Mouse (Mus musculus) urinary bladder, postnatal 25 days (tissue): ENCODE results near the gene Kansl3.

Source experiments
- DNase-seq: peaks from one replicate; pipeline ENCODE4 v3.0.0; 2022; ENCODE audit warnings: low spot score

The Kansl3 gene

DNA sequence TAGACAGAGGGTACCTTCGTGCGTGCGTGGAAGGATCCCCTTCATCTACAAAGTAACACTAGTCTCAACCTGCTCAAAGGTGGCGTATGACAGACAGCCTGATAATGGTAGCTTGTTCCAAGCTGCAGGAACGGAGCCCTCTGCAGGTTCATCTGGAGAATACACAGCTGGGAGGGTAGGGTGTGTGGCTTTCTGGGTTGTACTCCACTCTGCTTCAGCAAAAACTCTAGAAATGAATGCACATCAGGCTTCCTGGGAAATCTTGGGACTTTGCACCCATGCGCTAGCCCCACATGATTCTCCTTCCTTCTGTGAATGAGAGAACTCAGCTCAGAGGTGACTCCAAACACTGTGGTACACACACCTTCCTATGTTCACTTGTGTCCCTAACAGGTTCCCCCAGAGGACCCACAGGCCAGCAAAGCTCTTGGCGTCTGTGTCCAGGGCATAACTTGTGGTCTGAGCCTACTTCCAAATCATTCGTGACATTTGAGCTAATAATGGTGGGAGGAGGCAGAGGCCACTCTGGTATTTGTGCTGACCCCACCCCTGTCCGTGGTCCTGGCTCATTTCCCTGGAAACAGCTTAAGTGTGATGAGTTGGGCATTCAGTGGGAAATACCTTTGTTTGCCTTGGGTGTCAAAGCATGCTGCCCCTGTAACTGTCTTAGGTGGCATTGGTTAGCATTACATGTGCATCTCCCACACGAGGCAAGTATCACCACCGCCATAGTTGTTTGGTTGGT is 47.0 kb downstream of the Kansl3 start:
- no peak for DNase-seq

GRCm38 (mm10) chr1:36321164-36321563 is 47.8 kb downstream of the Kansl3 start:
- DNase-seq, result no peak

DNA sequence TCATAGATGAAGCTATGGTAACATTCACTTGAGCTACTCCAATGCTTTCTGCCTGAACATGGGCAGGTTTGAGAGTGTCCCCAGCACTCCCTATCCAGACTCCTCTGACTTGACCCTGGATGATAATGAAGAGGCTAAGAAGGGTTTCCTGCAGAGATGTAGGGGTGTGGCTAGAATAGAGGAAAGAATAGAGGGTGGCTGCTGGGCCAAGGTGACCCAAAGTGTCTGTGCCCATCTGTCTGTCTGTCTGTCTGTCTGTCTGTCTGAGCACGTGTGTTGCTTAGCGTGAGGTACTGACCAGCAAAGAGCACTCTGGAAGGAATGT is 53.2 kb downstream of the Kansl3 start:
- DNase-seq, result no peak

DNA sequence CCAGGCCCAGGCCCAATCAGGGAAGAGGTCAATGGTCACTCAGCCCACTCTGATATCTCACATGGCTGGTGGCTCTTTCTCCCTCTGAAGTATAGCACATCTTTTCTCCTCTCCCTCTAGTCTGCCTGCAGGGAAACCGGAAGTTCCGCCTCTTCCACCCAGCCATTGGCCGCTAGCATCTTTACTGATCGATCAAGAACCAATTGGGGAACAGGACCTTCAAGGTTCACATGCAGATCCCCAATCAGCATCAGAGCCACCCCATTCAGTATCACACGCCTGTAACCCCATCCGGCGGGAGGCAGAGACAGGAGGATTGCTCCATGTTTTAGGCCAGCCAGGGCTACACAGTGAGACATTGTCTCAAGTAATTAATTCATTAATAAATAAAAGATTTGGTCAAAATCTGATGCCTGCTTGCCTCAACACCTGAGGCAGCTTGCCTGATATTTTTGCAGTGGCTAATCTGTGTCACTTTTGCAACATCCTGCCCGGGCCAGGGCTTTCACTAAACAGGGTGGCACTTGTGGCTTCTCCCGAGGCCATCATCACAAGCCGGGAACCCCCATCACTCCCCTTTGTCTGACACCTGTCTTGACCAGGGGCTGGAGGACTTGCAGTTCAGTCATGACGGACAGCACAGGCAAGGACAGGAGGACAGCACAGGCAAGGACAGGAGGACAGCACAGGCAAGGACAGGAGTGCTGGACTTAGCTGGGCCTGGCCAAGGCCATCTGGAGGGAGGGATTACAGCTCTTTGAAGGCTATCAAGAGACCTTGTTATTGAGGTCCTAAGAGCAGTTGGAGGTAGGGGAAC is 53.8 kb downstream of the Kansl3 start:
- DNase-seq, result no peak

DNA sequence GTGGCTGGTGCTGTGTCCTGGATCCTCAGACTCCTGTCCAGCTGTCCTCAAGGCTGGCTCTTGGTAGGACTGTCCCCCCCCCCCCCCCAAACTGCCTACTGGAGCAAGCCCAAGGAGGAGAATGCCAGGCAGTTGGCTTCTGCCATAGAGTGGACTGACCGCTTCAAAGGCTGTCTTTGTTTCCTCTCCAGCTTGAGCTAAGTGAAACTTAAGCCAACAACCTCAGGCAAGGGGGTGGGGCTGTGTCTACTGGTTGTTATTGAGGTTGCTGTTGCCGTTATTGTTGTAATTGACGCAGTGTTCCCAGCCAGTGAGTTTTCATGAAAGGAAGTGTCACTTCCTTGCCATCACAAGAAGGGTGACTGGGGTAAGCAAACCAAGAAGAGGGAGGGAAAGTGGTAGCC is 59.5 kb downstream of the Kansl3 start:
- DNase-seq, result no peak

DNA sequence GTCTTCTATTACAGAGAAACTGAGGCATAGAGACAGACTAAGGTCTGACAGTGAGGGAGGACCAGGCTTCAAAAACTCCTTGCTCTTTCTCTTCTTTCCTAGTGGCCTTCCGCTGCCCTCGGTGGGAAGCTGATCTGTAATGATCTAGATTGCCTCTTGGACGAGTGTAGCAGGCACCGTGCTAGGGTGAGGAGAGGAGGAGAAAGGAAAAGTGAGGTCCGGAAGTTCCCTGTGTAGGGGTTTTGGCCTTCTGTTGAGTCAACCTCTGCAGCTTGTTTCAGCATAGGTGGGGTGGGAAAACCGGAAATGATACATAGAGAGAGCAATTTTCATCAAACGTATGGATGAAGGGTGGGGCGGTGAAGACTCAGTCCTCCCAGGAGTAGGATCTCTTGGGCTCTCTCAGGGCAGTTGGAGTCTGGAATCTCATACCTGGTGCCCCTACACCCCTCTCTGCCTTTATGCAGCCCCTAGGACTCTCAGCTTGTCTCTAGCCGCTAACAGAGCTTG is 60.0 kb downstream of the Kansl3 start:
- no peak for DNase-seq

GRCm38 (mm10) chr1:36308451-36308901 is 60.5 kb downstream of the Kansl3 start:
- DNase-seq, result no peak

DNA sequence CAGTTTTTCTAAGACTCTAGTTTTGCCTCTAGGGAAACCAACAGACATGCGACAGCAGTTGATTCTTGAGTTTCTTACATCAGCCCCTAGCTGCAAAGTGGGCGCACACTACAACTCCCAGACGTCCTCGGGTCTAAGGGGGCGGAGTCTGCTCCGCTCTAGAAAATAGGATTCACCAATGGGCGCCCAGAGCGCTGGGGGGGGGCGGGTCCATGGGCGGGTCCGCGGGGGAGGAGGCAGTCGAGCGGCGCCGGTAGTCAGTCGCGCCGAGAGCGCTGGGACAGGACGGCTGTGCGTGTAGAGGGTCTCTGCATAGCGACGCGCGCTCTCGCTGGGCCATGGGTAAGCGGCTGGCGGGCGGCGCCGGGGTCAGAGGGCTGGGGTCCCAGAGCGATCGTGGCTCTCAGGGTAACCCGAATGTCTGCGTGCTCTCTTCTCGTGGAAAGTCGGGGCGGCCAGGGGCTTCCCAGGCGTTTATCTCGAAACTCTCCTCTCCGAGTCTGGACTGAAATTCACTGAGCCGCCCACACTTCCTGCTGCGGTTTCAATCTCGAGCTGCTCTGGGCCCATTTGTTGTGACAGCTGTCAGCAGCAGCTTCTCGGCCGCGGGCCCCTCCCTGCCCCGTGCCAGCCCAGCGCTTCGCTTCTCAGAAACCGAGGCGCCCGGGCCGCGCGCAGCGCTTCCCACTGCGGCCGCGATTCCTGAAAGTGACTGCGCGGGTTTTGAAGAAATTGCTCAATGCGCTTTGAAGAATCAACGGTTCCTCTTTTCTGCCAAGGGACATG is 61.3 kb downstream of the Kansl3 start, which contains the start of gene Arid5a:
Gene Arid5a (plus strand): TSS at position 239 of the 786 bp plus-strand sequence.
- peak; percentile 73 for DNase-seq

DNA sequence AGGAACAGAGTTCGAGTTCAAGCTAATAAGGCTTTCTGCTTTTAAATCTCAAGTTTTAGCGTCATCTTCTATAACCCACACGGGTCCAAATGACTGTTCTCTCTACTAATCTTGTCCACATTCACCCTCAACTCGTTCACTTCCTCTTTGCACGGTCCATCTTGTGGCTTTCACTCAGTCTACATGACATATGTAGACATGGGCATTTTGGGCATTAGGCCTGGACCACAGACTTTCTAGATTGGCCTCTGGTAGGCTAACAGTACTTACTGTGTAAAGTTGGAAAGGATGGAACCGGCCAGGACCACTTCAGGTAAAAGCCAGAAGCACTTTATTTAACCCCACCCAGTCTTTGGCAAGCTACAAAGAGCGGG is 61.9 kb downstream of the Kansl3 start:
- no peak for DNase-seq

GRCm38 (mm10) chr1:36306120-36306519 is 62.9 kb downstream of the Kansl3 start:
- DNase-seq, result no peak

DNA sequence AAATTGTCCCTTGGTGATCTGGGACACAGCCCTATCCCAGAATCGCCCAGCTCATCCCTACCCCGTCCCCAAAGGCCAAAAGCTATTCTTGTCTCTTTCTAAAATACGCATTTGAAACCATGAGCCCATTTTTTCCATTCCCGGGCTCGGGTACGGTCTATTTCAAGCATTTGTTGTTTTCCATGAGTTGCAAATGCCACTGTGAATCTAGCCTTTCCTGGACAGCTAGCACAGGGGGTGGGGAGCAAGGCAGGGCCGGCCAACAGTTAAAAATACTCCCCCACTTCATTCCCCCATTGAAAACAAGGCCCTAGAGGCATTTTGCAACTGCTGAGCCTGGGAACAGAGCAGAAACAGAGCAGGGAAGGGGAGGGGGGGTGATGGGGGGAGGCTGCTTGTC is 64.2 kb downstream of the Kansl3 start:
- DNase-seq, result no peak

DNA sequence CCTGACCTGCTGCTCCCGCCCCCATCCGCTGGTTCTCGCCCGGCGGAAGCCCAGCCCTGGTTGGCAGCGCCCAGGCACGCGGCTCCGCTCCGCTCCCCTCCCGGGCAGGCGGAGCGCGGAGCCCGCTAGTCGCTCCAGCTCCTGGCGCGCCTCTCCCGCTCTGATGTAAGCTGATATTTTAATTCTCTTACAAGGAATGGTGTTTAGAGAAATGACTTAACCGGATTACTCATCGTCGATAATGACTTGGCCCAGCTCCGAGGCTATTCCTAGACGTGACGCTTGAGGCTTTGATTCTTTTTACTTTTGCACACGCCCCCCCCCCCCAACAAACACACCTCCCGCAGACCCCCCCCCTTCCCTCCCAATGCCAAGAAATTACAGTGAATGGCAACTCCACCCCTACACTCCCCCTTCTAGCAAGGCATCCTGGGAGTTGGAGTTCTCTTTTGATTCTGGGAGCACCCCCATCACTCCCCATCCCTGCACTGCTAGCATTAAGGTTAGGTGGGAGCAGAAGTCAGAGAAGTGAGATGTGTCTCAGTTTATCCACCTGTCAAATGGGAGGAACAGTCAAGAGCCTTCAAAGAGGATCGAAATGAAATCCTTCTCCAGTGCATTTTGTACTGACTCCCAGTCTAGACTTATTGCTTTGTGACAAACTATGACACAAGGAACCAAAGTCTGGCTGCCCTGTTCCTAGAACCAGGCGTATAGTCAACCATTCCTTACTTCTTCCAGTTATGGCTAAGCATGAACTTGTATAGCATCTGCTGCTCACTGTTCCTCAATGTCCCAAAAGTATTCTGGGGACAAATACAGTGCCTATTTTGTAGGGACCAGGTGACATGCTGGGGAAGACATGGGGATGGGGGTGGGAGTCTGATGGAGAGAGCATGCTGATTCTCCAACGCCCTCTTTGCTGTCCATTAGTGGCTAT is 65.3 kb downstream of the Kansl3 start:
- DNase-seq, result peak; percentile 63

- no peak for DNase-seq
Measured at GRCm38 (mm10) chr1:36302957-36303356, 66.0 kb downstream of the Kansl3 start.

- no peak for DNase-seq
Measured at GRCm38 (mm10) chr1:36302273-36302672, 66.7 kb downstream of the Kansl3 start.

GRCm38 (mm10) chr1:36300486-36300885 is 68.5 kb downstream of the Kansl3 start:
- DNase-seq, result no peak

DNA sequence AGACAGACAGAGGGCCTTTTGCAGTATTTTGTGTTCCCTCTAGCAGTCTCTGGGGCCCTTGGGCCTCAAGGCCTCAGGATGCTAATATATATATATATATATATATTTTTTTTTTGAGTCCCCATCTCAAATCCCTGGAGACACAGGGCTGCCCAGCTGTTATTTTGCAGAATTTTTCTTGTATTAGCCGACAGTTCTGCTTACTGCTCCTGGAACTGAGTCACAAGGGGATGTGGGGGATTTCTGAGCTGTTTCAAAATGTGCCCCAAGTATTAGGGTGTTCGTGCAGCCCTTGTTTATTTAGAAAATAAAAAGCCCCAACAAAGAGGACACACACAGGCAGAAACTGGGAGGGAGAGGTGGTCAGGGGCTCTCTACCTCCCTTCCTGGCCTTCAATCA is 69.3 kb downstream of the Kansl3 start:
- no peak for DNase-seq

DNA sequence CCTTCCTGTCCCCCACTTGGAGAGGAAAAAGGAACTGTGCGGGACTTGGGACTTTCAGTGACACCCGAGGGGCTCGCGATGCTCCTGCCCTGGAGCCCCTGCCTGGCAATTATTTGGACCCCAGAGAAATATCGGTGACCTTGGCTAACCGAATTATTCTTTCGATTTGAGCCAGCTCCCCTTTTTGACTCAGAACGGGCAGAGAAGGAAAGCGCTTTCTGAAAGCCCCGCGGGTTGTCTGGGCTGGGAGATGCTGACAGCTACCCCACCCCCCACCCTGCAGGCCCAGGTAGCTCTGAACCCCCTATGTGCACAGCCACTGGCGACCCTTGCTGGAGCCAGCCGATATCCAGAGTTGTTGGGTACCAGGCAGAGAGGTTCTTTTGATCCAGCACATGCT is 69.9 kb downstream of the Kansl3 start:
- DNase-seq, result no peak

DNA sequence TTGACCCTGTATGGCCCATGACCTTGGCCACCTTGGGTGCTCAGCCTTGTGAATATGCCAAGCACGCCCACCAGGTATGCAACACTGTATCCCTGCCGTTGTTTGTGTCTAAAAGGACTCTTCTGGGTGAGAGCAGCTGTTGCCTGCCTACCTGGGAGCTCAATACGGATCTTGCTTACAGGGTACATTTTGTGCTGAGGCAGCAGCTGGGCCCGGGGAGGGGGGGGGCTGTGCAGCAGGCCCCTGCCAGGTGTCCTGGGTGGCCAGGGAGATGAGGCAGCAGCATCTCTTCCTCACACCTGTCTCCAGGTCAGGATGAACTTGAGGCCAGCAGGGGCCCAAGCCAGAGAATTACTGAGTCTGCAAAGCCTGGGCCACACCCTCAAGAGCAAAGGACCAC is 70.9 kb downstream of the Kansl3 start:
- DNase-seq, result no peak

DNA sequence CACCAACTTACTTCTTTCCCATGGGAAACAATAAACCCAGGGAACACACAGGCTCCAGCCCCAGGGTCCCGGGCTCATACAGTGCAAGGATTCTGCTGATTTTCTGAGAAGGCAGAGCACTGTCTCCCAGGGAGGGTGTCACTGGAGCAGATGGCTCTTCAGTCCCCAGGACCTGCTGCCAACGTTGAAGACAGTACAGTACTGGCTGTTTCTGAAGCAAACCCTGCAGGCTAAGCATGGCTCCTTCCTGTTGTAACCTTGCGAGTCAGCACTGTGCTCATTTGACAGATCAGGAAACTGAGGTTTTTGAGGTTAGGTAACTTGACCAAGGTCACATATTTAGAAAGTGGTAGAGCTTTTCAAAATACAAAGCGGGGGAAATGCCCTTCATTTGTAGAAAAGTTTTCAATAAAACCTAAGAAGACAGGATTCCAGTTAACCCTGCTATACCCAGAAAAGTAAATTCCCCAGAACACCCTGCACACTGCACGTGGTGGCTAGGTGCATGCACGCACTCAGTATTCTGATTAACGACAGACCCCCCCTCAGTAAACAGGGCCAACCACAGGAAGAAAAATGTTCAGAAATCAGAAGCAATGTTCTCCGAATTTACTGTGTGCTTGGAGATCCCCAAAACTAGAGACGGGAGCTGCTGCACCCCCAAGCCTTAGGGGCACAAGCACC is 72.4 kb downstream of the Kansl3 start:
- DNase-seq, result no peak

GRCm38 (mm10) chr1:36294402-36294801 is 74.6 kb downstream of the Kansl3 start:
- no peak for DNase-seq

DNA sequence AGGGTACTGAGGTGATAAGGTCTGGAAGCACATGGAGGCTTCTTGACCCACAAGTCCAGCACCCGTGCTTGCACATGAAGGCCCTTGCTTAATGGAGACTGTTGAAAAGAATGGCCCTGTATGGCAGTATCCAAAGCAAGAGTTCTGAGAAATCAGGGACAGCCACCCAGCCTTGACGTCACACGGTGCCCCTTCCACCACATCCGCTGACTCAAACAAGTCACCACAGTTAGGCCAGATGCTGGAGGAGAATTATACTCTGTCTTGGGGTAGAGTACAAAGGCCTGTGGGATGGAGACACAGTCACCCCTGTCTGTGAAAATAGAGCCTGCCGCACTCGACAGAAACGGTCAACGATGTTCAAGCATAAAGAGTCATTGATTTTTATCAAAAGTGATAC is 75.5 kb downstream of the Kansl3 start:
- no peak for DNase-seq
